Mouse (Mus musculus) layer of hippocampus, adult 9-10 months (tissue): ENCODE data around the gene Polrmt.
"Not testable (repeated sequence)": the region's sequence is repeated elsewhere in the genome, so short reads cannot be mapped to it uniquely, and the experiment has no call there.

Experiments used
- DNase-seq: peaks from one replicate; pipeline ENCODE4 v3.0.0; 2022; ENCODE audit warnings: low spot score

Gene Polrmt

DNA sequence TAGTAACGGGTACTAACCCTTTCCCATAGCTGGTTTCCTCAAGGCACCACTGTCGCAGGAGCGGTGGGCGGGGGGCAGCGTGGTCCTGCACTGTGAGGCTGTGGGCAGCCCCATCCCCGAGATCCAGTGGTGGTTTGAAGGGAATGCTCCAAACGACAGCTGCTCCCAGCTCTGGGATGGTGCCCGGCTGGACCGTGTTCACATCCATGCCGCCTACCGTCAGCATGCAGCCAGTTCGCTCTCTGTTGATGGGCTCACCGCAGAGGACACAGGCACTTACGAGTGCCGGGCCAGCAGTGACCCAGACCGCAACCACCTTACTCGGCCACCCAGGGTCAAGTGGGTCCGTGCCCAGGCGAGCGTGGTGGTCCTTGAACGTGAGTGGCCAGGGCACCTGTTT lies 37.7 kb downstream of the Polrmt start:
- no peak for DNase-seq

DNA sequence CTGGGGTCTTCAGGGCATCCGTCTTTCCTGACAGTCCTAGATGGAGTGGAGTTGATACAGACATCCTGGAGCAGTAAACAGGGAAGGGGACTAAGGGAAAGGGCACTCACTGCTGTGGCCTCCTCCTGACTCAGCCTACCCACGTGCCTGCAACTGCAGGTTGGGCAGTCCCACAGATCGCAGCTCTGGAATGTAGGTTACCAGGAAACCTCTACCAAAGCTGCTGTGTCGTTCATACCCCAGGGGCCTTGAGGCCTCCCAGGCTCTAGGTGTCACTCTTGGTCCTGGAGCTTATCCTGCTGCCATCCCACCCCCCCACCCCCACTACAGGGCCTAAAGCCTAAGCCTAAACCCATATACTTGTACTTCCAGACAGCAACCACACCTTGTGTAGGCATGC lies 38.6 kb downstream of the Polrmt start:
- DNase-seq: no peak

DNA sequence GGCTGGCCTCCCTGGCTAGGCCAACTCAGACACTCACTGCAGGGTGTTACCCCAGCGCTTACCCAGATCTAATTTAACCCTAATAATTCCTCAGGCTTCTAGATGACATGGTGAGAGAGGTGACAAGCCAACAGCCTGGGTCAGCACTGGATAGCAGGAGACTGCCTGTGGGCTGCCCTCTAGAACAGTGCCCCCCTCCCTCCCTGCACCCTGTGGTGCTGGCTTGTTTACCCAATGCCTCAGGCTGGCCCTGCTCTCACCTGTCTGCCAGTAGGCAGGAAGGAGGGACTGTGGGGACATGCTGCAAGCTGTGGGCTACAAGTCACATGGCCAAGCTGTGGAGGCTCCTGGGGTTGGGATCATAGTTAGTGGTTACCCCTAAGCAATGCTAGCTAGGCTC lies 39.2 kb downstream of the Polrmt start:
- no peak for DNase-seq

DNA sequence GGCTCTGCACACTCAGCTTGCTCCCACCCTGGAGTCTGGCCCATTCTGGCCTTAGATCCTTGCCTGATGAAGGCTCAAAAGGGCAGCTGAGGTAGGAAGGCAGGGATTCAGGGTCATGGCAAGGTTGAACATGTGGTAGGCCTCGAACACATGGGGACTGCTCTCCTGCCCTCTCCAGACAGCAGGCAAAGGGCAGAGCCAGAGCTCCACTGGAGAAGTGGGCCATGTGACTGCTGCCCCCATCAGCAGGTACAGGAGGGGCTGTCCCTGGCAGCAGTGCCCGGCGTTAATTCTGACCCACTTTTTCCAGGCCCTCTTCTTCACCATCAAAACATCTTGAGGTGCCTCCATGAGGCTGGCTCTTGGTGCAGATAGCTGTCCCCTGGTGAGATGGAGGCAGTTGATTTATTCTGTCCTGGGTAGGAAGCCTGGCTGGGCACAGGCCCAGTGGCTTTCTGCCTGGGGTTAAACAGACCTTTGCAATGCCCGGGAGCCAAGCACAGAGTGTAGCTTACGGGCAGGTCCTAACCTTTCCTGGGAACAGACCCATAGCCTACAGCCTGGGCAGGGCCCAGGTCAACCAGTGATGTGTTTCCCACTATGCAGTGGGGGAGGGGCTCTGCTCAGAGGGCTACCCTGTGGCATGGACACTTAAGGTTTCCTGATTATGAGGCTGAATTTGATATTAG lies 39.8 kb downstream of the Polrmt start:
- DNase-seq: no peak

DNA sequence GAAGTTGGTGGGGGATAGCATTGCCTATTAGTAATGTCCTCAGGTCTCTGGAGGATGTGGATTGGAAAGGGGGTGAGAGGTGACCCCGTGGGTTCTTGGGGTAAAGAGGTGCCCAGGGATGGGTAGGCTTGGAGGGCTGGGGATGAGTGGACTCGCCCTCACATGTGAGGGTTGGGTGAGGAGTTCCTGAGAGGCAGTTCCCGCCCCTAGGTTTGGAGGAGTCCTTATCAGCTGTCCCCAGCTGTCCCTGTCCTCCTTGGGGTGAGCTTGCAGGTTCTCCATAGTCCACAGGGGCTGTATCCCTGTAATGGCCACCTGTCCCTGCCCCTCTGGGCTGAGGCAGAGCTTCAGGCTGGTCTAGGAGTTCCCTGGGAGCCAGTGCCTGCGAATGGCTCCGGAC lies 40.4 kb downstream of the Polrmt start:
- DNase-seq: no peak

DNA sequence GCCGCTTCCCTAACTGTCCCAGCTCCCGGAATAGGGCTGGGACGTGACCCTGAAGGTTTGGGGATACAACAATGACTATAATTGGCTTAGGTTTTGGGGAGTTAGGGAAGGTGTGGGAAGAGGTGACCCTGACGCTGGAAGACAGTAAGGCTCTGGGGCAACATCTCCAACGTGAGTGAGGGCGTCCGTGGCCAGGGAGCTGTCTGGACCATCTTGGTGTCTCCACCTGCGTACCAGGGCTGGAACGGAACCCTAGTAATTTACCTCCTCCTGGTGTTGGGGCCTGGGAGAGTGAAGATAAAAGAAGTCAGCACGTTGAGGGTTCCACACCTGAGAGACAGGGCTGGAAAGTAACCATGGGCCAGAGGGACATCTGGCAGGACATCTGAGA lies 41.4 kb downstream of the Polrmt start:
- DNase-seq: no peak

DNA sequence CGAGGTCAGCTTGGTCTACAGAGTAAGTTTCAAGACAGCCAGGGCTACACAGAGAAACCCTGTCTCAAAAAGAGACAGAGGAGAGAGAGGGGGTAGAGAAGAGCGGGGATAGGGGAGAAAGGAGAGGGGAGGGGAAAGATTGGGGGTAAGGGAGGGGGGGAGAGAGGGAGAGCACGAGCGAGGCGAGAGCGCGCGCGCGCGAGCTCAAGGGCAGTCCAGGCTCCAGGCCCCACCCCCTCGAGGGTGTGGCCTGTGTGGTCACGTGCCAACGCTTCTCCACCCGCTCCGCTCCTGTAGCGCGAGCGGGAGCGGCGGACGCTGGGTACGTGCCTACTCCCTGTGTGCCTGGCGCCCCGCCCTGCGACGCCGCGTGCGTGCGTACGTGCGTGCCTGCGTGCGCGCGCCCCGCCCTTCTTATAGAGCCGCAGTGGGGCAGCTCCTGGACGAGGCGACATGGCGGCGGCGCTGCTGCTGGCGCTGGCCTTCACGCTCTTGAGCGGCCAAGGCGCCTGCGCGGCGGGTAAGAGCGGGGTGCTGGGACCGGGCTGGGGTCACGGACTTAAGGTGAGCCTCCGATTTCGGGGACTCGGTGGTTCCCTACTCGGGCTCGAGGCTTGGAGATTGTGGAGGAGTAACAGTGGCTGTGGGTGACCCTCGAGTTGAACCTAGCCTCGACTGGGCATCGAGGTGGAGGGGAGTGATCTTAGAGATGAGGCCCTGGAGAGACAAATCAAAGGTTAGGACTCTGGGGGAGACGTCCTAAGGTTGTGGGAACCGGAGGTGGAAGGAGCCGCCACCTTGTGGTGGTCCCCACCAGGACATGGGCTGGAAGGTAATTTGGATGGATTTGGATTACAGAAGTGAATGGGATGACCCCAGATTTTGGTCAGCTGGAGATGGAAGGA lies 42.1 kb downstream of the Polrmt start, which contains the start of gene Bsg:
TSS of gene Bsg (plus strand) at position 427 of the 905 bp plus-strand sequence.
- DNase-seq: peak; percentile 96

DNA sequence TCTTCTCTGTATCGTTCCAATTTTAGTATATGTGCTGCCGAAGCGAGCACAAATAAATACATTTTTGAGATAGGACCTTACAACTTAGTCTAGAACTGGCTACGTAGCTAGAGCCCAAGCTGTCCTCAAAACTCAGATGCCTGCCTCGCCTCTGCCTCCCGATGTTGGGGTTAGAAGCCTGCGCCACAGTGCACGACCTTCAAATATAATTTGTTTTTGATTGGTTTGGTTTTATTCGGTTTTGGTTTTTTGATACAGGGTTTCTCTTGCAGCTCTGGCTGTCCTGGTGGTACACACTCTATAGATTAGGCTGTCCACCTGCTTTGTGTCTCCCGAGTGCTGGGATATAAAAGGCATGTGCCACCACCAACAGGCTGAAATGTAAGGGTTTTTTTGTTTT lies 42.8 kb downstream of the Polrmt start:
- DNase-seq: no peak

DNA sequence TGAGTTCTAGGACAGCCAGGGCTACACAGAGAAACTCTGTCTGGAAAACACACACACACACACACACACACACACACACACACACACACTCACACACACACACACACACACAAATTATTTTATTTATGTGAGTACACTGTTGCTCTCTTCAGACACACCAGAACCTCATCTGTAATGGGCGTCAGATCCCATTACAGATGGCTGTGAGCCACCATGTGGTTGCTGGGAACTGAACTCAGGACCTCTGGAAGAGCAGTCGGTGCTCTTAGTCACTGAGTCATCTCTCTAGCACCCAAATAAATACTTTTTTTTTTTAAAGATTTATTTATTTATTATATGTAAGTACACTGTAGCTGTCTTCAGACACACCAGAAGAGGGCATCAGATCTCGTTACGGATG lies 43.4 kb downstream of the Polrmt start:
- not testable (repeated sequence) for DNase-seq

DNA sequence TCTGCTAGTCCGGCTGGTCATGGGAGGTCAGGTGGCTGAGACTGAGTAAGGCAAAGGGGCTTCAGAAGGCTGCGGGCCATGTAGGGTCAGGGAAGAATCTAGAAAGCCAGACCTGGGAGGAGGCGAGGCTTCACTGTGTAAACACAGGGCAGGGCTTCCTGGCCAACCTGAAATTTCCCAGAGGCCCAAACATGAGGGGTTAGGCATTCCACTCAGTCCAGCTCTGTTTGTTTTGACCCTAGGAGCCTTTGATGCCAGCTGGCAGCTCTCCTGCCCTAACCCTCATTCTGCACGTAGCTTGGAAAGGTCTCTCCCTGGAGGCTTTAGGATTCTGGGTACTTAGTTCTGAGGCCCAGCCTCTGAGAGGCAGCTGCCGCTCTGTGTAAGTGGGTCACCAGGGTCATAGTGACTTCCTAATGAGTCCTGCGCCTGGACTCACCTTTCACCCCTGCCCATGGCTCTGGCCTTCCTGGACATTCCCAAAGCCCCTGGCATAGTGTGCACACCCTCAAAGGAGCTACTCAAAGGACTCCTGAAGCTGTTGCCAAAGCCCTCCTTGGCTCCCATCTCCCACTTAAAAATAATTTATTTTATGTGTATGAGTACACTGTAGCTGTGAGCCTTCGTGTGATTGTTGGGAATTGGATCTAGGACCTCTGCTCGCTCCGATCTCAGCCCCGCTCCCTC lies 44.8 kb downstream of the Polrmt start:
- no peak for DNase-seq

DNA sequence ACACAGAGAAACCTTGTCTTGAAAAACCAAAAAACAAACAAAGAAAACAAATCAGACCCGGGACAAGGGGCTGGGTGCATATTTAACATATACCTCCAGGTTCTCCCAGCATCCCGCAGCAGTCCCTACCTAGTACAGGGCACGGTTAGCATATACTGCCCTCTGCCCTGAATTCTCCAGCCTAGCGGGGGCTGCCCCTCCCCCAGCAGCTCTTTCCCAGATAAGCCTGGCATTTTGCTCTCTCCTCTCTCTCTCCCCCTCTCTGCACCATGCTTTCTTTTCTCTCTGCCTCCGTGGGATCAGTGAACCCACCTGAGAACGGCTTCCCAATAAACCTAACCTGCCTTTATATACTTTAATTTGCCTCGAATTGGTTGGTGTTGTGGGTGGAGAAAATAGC lies 45.7 kb downstream of the Polrmt start:
- DNase-seq: no peak

DNA sequence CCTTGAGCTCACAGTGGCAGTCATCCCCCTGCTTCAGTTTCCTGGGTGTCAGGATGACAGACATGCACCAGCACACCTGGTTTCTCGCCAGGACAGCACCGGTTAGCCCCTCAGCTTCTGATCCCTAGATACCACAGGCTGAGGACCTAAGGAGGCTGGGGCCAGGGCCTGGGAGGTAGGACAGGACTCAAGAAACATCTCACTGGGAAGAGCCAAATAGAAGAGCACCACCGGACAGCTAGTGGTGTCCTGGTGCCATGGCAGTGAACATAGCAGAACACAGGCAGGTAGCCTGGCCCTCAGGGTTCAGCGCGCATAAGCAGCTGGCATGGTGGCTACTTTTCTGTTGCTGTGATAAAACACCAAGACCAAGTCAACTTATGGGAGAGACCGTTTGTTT lies 47.9 kb downstream of the Polrmt start:
- DNase-seq: no peak

DNA sequence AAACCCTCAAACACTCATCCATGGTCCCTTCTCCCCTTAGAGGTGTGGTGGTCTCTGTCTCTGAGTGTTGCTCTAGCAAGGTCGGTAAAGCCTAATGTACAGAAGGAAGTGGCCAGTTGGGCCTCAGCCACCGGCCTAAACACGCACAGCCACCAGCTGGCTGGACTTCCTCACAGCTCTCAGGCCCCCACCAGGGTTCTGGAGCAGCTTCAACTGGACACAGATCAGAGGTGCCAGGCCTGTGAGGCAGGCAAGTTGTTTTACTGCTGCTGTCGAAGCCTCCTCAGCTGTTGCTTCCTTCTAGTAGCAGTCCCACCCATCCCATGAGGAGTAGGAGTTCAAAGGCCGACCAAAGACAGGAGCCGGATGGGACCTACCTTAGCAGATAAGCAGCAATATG lies 48.5 kb downstream of the Polrmt start:
- DNase-seq: no peak

DNA sequence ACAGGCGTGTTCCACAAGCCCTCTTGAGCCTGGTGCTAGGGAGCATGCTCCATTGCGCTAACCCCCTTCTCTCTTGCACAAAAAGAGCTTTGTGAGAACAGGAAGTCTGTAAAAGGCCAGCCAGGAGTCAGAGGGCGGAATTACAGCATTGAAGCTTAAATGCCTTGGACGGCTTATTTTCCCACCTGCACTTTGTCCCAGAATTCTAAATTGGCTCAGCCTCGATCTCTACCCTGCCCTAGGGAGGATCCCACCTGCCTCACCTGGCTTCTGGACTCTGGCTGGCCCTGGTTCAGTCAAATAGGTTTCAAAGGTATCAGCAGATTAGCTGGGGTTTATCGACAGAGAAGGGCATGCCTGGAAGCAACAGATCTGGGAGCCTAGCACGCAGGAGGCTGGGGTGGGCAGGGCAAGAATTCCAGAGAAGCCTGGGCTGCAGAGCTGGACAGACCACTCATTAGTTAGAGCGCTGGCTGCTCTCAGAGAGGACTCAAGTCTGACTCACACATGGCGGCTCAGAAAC lies 50.2 kb downstream of the Polrmt start:
- no peak for DNase-seq

DNA sequence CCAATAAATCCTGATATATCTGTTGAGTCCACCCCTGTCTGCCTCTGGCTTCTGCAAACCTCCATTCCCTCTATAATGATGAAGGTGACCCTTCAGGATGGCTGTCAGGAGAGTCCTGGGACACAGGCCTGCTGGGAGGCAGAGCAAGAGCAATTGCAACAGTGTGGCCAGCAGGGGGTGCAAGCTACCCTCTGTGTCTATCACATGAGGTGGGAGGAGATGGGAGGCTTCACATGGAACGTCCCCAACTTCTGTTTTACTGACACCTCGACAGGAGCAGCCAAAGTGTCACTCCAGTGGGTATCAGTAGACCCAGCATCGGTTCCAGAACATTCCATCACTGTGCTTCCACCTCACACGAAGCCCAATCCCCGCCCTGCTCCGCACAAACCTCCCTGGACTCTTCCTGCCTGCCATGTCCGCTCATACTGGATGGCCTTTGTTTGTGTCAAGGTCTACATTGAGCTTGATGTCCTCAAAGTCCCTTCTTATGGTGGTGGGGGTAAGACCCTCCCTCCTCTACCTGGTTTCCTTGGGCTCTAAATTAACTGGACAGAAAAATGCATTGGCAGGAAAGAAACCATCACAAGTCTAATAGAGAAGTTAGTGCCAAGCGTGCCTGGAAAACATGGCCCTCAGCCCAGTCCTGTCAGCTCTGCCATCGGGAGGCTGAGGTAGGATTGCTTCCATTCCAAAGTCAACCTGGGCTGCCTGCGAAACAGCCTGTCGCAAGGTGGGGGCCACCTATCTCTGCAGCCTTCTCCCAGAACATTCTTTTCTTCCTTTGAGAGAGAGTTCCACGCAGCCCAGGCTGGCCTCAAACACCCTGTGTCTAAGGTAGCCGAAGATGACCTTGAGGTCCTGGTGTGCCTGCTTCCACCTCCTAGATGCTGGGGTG lies 50.9 kb downstream of the Polrmt start:
- DNase-seq: no peak

DNA sequence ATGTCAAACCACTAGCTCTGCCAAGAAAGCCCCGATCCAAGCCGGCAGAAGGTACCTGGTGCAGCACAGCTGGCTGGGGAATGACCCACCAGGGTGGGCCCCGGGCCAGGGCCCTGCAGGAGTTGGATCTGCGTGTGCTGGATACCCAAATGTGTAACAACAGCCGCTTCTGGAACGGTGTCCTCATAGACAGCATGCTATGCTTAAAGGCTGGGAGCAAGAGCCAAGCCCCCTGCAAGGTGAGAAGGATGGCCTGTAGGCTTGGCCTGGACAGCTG lies 52.1 kb downstream of the Polrmt start:
- DNase-seq: no peak

DNA sequence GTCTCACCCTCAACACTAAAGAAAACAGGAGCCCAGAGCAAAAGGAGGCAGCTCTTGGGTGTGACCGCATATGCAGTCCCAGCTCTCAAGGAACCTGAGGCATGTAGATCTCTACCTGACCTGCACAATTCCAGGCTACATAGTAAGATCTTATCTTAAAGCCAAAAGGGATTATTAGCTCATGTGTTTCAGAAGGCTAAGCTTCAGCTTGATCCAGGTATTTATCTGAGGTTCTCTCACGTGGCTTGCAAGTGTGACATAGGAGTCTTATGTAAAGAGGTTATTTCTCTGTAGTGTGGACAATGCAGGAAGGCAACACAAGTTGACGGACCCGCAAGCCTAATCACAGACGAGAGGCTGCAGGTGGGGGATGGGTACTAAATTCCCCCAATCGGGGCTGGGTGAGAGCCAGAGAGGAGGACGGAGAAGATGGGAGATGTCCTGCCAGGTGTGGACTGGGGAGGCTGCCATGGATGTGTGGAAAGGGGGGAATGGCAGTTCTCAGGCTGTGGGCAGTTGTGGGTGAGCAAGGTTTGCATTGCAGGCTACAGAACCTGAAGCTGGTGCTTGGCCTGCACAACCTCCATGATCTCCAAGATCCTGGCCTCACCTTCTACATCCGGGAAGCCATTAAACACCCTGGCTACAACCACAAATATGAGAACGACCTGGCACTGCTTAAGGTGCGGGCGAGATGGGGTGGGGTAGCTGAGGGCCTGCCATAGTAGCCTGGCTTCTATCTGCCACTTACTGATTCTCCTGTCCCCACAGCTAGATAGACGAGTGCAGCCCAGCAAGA lies 52.6 kb downstream of the Polrmt start:
- DNase-seq: no peak

DNA sequence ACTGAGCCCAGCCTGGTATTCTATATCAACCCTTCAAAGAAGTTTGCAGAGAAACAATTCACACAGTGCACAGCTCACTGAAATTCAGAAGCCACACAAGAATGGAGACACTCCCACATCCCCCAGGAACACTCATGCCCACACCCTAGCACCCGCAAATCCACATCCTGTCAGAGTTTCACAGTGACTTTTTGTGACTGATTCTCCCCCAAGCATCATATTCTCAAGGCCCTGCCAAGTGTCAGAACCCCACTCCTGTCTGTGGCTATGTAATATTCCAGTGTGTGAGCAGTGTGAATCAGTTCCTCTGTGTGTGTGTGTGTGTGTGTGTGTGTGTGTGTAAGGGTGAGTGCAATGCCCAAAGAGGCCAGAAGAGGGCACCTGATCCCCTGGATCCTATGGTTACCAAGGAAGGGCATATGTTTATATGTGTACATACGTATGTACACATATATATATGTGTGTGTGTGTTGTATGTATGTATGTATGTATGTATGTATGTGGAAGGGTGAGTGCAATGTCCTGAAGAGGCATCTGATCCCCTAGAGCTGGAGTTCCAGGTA lies 54.3 kb downstream of the Polrmt start:
- DNase-seq: no peak

DNA sequence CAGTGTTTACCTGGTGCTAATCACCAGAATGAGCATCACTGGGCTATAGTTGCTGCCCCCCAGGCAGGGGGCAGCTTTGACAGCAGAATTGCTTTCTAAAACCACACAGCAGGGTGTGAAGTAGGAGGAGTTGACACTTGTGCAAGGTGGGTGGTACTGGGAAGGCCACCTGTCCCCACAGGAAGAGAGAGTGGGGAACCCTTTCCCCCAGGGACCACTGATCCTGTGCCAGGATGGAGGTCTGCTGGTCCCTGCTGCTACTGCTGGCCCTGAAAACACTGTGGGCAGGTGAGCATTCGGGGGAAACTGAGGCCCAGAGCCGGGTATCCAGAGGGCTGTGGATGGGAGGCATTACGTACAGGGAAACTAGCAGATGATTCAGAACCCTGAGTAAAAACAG lies 57.2 kb downstream of the Polrmt start:
- DNase-seq: no peak

DNA sequence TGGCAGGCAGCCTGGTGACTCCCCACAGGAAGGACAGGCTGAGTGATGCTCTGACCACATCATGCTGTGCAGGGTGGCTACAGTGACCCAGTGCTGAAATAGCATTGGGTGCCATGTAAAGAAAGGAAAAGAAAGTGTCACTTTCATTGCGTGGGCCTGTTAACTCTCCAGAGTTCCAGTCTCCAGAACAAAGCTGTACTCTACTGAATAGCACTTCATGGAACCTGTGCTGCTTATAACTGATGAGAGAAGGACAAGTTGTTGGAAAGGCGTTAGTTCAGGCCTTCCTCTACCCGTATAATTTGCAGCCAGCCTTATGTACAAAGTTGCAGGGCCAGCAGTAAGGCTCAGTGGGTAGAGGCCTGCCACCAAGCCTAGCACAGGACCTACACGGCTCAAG lies 57.7 kb downstream of the Polrmt start, which contains the start of gene Gzmm:
TSS of gene Gzmm (plus strand) at position 301 of the 400 bp plus-strand sequence.
- DNase-seq: no peak

DNA sequence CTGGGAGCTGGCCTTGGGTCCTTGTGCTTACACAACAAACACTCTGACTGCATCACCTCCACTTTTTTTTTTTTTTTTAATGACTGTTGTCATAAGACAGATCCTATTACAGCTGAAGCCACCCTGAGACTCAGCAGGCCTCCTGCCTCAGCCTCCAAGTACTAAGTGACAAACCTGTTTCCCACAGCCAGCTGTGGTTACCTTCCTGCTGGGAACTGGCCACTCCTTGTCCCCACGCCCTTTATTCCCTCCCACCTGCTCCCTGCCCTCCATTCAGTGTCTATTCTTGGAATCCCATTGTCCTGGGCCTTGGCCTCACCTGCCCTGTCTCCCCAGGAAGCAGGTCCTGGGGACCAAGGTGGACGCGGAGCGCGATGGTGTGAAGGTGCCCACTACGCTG lies 58.9 kb downstream of the Polrmt start:
- DNase-seq: no peak
